Mouse (Mus musculus) myocyte (in vitro differentiated cells): ENCODE results near the gene Coro1c.

ENCODE experiments used
- CEBPB ChIP-seq: IDR thresholded peaks from 2 replicates; pipeline ENCODE4 v1.6.1; 2011; ENCODE audit warnings: mild to moderate bottlenecking, moderate library complexity; ENCODE audit not compliant: poor library complexity, insufficient read depth, severe bottlenecking
- E2F4 ChIP-seq: IDR thresholded peaks from one replicate; pipeline ENCODE4 v1.6.1; 2011; ENCODE audit warnings: mild to moderate bottlenecking, control low read depth, moderate library complexity; ENCODE audit not compliant: insufficient read depth
- MAX ChIP-seq: IDR thresholded peaks from one replicate; pipeline ENCODE4 v1.6.1; 2011; ENCODE audit warnings: low read depth, mild to moderate bottlenecking, control low read depth
- MYOD1 ChIP-seq, 3 experiments: IDR thresholded peaks; one replicate each; pipeline ENCODE4 v1.6.1; 2011; ENCODE audit warnings: control low read depth in 2 of 3, low read depth in 2 of 3, mild to moderate bottlenecking in 2 of 3, moderate library complexity in 1 of 3; ENCODE audit not compliant: insufficient read length in 2 of 3, control insufficient read depth in 1 of 3
- MYOG ChIP-seq, 3 experiments: IDR thresholded peaks; one replicate each; pipeline ENCODE4 v1.6.1; 2011; ENCODE audit warnings: control low read depth in 2 of 3, low read depth in 2 of 3, mild to moderate bottlenecking in 2 of 3; ENCODE audit not compliant: insufficient read length in 2 of 3, control insufficient read depth in 1 of 3, insufficient read depth in 1 of 3
- POLR2A ChIP-seq: IDR thresholded peaks from one replicate; pipeline ENCODE4 v1.6.1; 2011; ENCODE audit warnings: low read depth, mild to moderate bottlenecking, control low read depth, moderate library complexity; ENCODE audit not compliant: insufficient read length
- POLR2AphosphoS2 ChIP-seq: IDR thresholded peaks from one replicate; pipeline ENCODE4 v1.6.1; 2011; ENCODE audit warnings: low read depth, control low read depth; ENCODE audit not compliant: insufficient read length
- REST ChIP-seq: IDR thresholded peaks from one replicate; pipeline ENCODE4 v1.6.1; 2011; ENCODE audit warnings: mild to moderate bottlenecking, control low read depth, moderate library complexity; ENCODE audit not compliant: insufficient read depth, insufficient read length
- TCF12 ChIP-seq: IDR thresholded peaks from one replicate; pipeline ENCODE4 v1.6.1; 2011; ENCODE audit warnings: mild to moderate bottlenecking, control low read depth; ENCODE audit not compliant: poor library complexity, insufficient read depth, severe bottlenecking
- TCF3 ChIP-seq: IDR thresholded peaks from one replicate; pipeline ENCODE4 v1.6.1; 2011; ENCODE audit warnings: low read depth, control low read depth; ENCODE audit not compliant: insufficient read length
- USF1 ChIP-seq: IDR thresholded peaks from one replicate; pipeline ENCODE4 v1.6.1; 2011; ENCODE audit warnings: low read depth, mild to moderate bottlenecking, control low read depth, moderate library complexity

GRCm38 (mm10) chr5:113800280-113800679, 108.3 kb downstream of the Coro1c start, which contains the start of gene Tmem119:
- TF ChIP-seq POLR2A (peak; percentile 97), E2F4 (no peak), MYOG (IDR thresholded peaks at IDR 0.05; ENCODE audit: control insufficient read depth in 1 of 3, insufficient read depth in 1 of 3, insufficient read length in 2 of 3, low read depth in 2 of 3) (peak; percentile 62 to 96 (median 95)), USF1 (no peak), CEBPB (no peak), MAX (no peak), TCF3 (peak; percentile 82), POLR2AphosphoS2 (peak; percentile 94), REST (peak; percentile 51), MYOD1 (IDR thresholded peaks at IDR 0.05; ENCODE audit: control insufficient read depth in 1 of 3, insufficient read length in 2 of 3, low read depth in 2 of 3) (peak in 2 of 3 experiments; percentile 94 to 97), TCF12 (peak; percentile 35)
